Mouse (Mus musculus) small intestine, adult 2 months (tissue): ENCODE results near the gene Sh3gl2.
A peak's percentile ranks its signal among the peaks of the same experiment; 100 is the strongest.

Source experiments
- CTCF ChIP-seq: fragments of 200-500 bp; IDR thresholded peaks from 2 replicates; pipeline ENCODE4 v1.5.1; 2012; ENCODE audit warnings: low read depth, mild to moderate bottlenecking, control low read depth, inconsistent platforms, low read length, moderate library complexity, mixed read lengths; ENCODE audit not compliant: insufficient replicate concordance, insufficient read length; ENCODE audit errors: extremely low read depth
- POLR2A ChIP-seq: fragments of 200-500 bp; IDR thresholded peaks from 2 replicates; pipeline ENCODE4 v1.6.1; 2012; ENCODE audit warnings: low read depth, mild to moderate bottlenecking, control low read depth, inconsistent platforms, low read length, moderate library complexity

GRCm38 (mm10) chr4:85186011-85186410 lies 18.9 kb upstream of the Sh3gl2 start:
- no peak for TF ChIP-seq POLR2A
- peak; percentile 59; the same call in 1 of the 2 replicates for TF ChIP-seq CTCF
